14 mouse cellular contexts compared by ENCODE assay signal in the genomic region with DNA sequence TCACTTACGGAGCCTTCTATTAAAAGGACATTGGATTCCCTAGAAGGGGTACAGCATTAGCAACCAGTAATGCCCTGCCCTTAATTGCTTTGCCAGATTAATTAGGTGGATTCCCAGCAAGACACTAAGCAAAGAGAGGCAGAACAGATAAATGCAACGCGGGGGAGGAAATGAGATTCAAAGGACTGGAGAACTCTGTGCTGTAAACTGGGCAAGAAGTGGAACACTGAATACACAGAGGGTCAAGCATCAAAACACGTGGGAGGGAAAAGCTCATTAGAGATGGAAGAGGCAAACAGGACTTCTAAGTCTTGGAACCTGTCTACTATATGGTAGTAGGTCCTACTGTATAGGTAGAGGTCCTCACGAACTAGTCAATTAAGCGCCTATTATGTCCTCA.
"Had no signal": no experiment of that assay in that cellular context is flagged by ENCODE, and none has a peak within 500 bp of the region (broad histone marks: within the 10 kb centered on the region; RNA-seq: fewer than 3 reads in every experiment).

No protein-coding gene starts in this region.

- H3K27ac ChIP-seq: left cerebral cortex, adult 2 months; limb, embryonic 15.5 days; liver, embryonic 12.5 days; macrophage; midbrain, embryonic 12.5 days had no signal

- H3K27me3 ChIP-seq: limb, embryonic 15.5 days; liver, embryonic 12.5 days; midbrain, embryonic 12.5 days had no signal

- H3K36me3 ChIP-seq: limb, embryonic 15.5 days; liver, embryonic 12.5 days; midbrain, embryonic 12.5 days had no signal

- H3K9me3 ChIP-seq: limb, embryonic 15.5 days; liver, embryonic 12.5 days; midbrain, embryonic 12.5 days had no signal

- H3K9ac ChIP-seq: limb, embryonic 15.5 days; liver, embryonic 12.5 days; lung, embryonic 14.5 days; midbrain, embryonic 12.5 days had no signal

- H3K4me3 ChIP-seq: left cerebral cortex, adult 2 months; limb, embryonic 15.5 days; liver, embryonic 12.5 days; megakaryocyte, embryonic 14.5 days; midbrain, embryonic 12.5 days had no signal

- DNase-seq: kidney, adult 18-20 months; kidney, postnatal 14 days; lung, embryonic 14.5 days; lung, postnatal 14 days; right cerebral cortex, adult 18-20 months; right cerebral cortex, postnatal 25 days; thymus, postnatal 4 days had no signal

- H3K4me1 ChIP-seq: limb, embryonic 15.5 days; liver, embryonic 12.5 days; megakaryocyte, embryonic 14.5 days had no signal

- H3K4me2 ChIP-seq: limb, embryonic 15.5 days; liver, embryonic 12.5 days; lung, embryonic 14.5 days; midbrain, embryonic 12.5 days had no signal

- ATAC-seq: liver, embryonic 12.5 days; midbrain, embryonic 16.5 days had no signal
